Mouse (Mus musculus): ENCODE data around the gene Fbxl18. TPM values are rescaled to one million over a fixed set of nuclear protein-coding genes. Genes with fewer than 3 reads are reported as not detected.

The Fbxl18 gene
- polyA plus RNA-seq, 1 experiment: 11.5 TPM

GRCm38 (mm10) chr5:142924336-142924959 lies 29.2 kb upstream of the Fbxl18 start:
- DNase-seq: no peak
- Histone ChIP-seq H3K4me3 (ENCODE audit: insufficient read depth, low read depth, low read length) (no peak overlapping the region), H3K36me3 (ENCODE audit: control insufficient read depth, insufficient read depth, low read length) (no peaks in the 10 kb centered on the region), H3K27me3 (replicated peaks; ENCODE audit: control insufficient read depth, insufficient read depth, low read length) (no peaks in the 10 kb centered on the region), H3K27ac (ENCODE audit: insufficient read depth, low read depth, low read length) (no peak overlapping the region), H3K4me1 (ENCODE audit: control insufficient read depth, insufficient read depth, low read length) (no peaks in the 10 kb centered on the region)
- TF ChIP-seq POLR2A (IDR thresholded peaks at IDR 0.05; ENCODE audit: low read depth, low read length) (no peak), CTCF (conservative IDR thresholded peaks at IDR 0.05; ENCODE audit: insufficient read depth, insufficient read length, low read depth, low read length) (no peak)
- 65% methylated on average over 12 of the region's 12 CpGs for WGBS

GRCm38 (mm10) chr5:142923781-142924180 lies 28.6 kb upstream of the Fbxl18 start:
- TF ChIP-seq CTCF (conservative IDR thresholded peaks at IDR 0.05; ENCODE audit: insufficient read depth, insufficient read length, low read depth, low read length) (no peak), POLR2A (IDR thresholded peaks at IDR 0.05; ENCODE audit: low read depth, low read length) (no peak)
- WGBS: 82% methylated on average over 3 of the region's 3 CpGs
- no peaks in the 10 kb centered on the region for H3K4me1 ChIP-seq (ENCODE audit: control insufficient read depth, insufficient read depth, low read length)
- no peaks in the 10 kb centered on the region for H3K36me3 ChIP-seq (ENCODE audit: control insufficient read depth, insufficient read depth, low read length)
- no peak overlapping the region for H3K4me3 ChIP-seq (ENCODE audit: insufficient read depth, low read depth, low read length)
- no peak for DNase-seq
- no peak overlapping the region for H3K27ac ChIP-seq (ENCODE audit: insufficient read depth, low read depth, low read length)
- no peaks in the 10 kb centered on the region for H3K27me3 ChIP-seq (replicated peaks; ENCODE audit: control insufficient read depth, insufficient read depth, low read length)

GRCm38 (mm10) chr5:142922251-142922650 lies 27.0 kb upstream of the Fbxl18 start:
- Histone ChIP-seq H3K36me3 (ENCODE audit: control insufficient read depth, insufficient read depth, low read length) (no peaks in the 10 kb centered on the region), H3K27ac (ENCODE audit: insufficient read depth, low read depth, low read length) (no peak overlapping the region)

GRCm38 (mm10) chr5:142921074-142921459 lies 25.8 kb upstream of the Fbxl18 start:
- peak overlapping the region; percentile 62 for H3K27ac ChIP-seq (ENCODE audit: insufficient read depth, low read depth, low read length)
- 68% methylated on average over 6 of the region's 6 CpGs for WGBS
- H3K36me3 ChIP-seq (ENCODE audit: control insufficient read depth, insufficient read depth, low read length): no peaks in the 10 kb centered on the region
- H3K4me1 ChIP-seq (ENCODE audit: control insufficient read depth, insufficient read depth, low read length): no peaks in the 10 kb centered on the region
- no peak for DNase-seq
- H3K4me3 ChIP-seq (ENCODE audit: insufficient read depth, low read depth, low read length): no peak overlapping the region
- TF ChIP-seq POLR2A (IDR thresholded peaks at IDR 0.05; ENCODE audit: low read depth, low read length): no peak
- no peak for TF ChIP-seq CTCF (conservative IDR thresholded peaks at IDR 0.05; ENCODE audit: insufficient read depth, insufficient read length, low read depth, low read length)
- no peaks in the 10 kb centered on the region for H3K27me3 ChIP-seq (replicated peaks; ENCODE audit: control insufficient read depth, insufficient read depth, low read length)

More at GRCm38 (mm10) chr5:142922251-142922650, 27.0 kb upstream of the Fbxl18 start:
- H3K27me3 ChIP-seq (replicated peaks; ENCODE audit: control insufficient read depth, insufficient read depth, low read length): no peaks in the 10 kb centered on the region
- no peak for TF ChIP-seq POLR2A (IDR thresholded peaks at IDR 0.05; ENCODE audit: low read depth, low read length)
- TF ChIP-seq CTCF (conservative IDR thresholded peaks at IDR 0.05; ENCODE audit: insufficient read depth, insufficient read length, low read depth, low read length): no peak
- H3K4me3 ChIP-seq (ENCODE audit: insufficient read depth, low read depth, low read length): no peak overlapping the region
- no peak for DNase-seq
- WGBS: 72% methylated on average over 5 of the region's 5 CpGs
- H3K4me1 ChIP-seq (ENCODE audit: control insufficient read depth, insufficient read depth, low read length): no peaks in the 10 kb centered on the region

- no peaks in the 10 kb centered on the region for H3K27me3 ChIP-seq (replicated peaks; ENCODE audit: control insufficient read depth, insufficient read depth, low read length)
- peak overlapping the region; percentile 62 for H3K27ac ChIP-seq (ENCODE audit: insufficient read depth, low read depth, low read length)
- H3K4me3 ChIP-seq (ENCODE audit: insufficient read depth, low read depth, low read length): no peak overlapping the region
- H3K4me1 ChIP-seq (ENCODE audit: control insufficient read depth, insufficient read depth, low read length): no peaks in the 10 kb centered on the region
- DNase-seq: peak; percentile 86
- H3K36me3 ChIP-seq (ENCODE audit: control insufficient read depth, insufficient read depth, low read length): no peaks in the 10 kb centered on the region
- no peak for TF ChIP-seq POLR2A (IDR thresholded peaks at IDR 0.05; ENCODE audit: low read depth, low read length)
- 0 out of 2 replicates have a peak, but pooled peaks have one; percentile 2 for TF ChIP-seq CTCF (conservative IDR thresholded peaks at IDR 0.05; ENCODE audit: insufficient read depth, insufficient read length, low read depth, low read length)
- 43% methylated on average over 8 of the region's 8 CpGs for WGBS
Observed at GRCm38 (mm10) chr5:142920311-142921073, 25.3 kb upstream of the Fbxl18 start.

GRCm38 (mm10) chr5:142917402-142917801 lies 22.2 kb upstream of the Fbxl18 start:
- Histone ChIP-seq H3K36me3 (ENCODE audit: control insufficient read depth, insufficient read depth, low read length) (no peaks in the 10 kb centered on the region), H3K27ac (ENCODE audit: insufficient read depth, low read depth, low read length) (no peak overlapping the region), H3K4me3 (ENCODE audit: insufficient read depth, low read depth, low read length) (no peak overlapping the region), H3K27me3 (replicated peaks; ENCODE audit: control insufficient read depth, insufficient read depth, low read length) (no peaks in the 10 kb centered on the region), H3K4me1 (ENCODE audit: control insufficient read depth, insufficient read depth, low read length) (no peaks in the 10 kb centered on the region)
- DNase-seq: no peak
- TF ChIP-seq CTCF (conservative IDR thresholded peaks at IDR 0.05; ENCODE audit: insufficient read depth, insufficient read length, low read depth, low read length) (no peak), POLR2A (IDR thresholded peaks at IDR 0.05; ENCODE audit: low read depth, low read length) (no peak)
- 93% methylated on average over 8 of the region's 8 CpGs for WGBS

GRCm38 (mm10) chr5:142916593-142916992 lies 21.4 kb upstream of the Fbxl18 start:
- Histone ChIP-seq H3K4me3 (ENCODE audit: insufficient read depth, low read depth, low read length) (no peak overlapping the region), H3K27ac (ENCODE audit: insufficient read depth, low read depth, low read length) (no peak overlapping the region), H3K4me1 (ENCODE audit: control insufficient read depth, insufficient read depth, low read length) (no peaks in the 10 kb centered on the region), H3K36me3 (ENCODE audit: control insufficient read depth, insufficient read depth, low read length) (no peaks in the 10 kb centered on the region), H3K27me3 (replicated peaks; ENCODE audit: control insufficient read depth, insufficient read depth, low read length) (no peaks in the 10 kb centered on the region)
- TF ChIP-seq POLR2A (IDR thresholded peaks at IDR 0.05; ENCODE audit: low read depth, low read length) (no peak), CTCF (conservative IDR thresholded peaks at IDR 0.05; ENCODE audit: insufficient read depth, insufficient read length, low read depth, low read length) (no peak)
- DNase-seq: no peak
- 76% methylated on average over 7 of the region's 7 CpGs for WGBS

All from kidney, adult 2 months (tissue).